Mouse (Mus musculus) layer of hippocampus, postnatal 25 days (tissue): ENCODE measurements around the gene Gcgr. TPM values are rescaled to one million over a fixed set of nuclear protein-coding genes. Genes with fewer than 3 reads are reported as not detected.
"Not testable (repeated sequence)": the region's sequence is repeated elsewhere in the genome, so short reads cannot be mapped to it uniquely, and the experiment has no call there.

Experiments
- DNase-seq, 2 experiments: peaks; one replicate each; pipeline ENCODE4 v3.0.0; 2022; ENCODE audit warnings: mixed read lengths in 2 of 2, low spot score in 1 of 2; ENCODE audit errors: extremely low spot score in 1 of 2
- total RNA-seq, 2 experiments: library from RNA; stranded (reverse); gene quantifications; 2 replicates each; pipeline ENCODE4 v1.2.3; 2021

Gcgr gene
- total RNA-seq, 2 experiments from 2014 or later, result 0.15 to 0.19 TPM

GRCm38 (mm10) chr11:120582268-120582981 lies 51.9 kb downstream of the Gcgr start:
- DNase-seq, result no peak

DNA sequence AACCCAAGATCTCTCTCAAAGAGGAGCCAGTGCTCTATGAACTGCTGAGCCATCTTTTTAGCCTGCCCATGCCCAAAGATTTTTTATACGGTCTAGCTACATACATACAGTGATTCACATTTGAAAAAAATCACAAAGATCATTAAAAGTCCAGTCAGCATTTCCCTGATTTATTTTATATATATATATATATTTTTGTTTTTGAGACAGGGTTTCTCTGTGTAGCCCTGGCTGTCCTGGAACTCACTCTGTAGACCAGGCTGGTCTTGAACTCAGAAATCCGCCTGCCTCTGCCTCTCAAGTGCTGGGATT lies 52.4 kb downstream of the Gcgr start:
- DNase-seq, result not testable (repeated sequence)

GRCm38 (mm10) chr11:120583937-120584336 lies 53.4 kb downstream of the Gcgr start:
- no peak for DNase-seq

DNA sequence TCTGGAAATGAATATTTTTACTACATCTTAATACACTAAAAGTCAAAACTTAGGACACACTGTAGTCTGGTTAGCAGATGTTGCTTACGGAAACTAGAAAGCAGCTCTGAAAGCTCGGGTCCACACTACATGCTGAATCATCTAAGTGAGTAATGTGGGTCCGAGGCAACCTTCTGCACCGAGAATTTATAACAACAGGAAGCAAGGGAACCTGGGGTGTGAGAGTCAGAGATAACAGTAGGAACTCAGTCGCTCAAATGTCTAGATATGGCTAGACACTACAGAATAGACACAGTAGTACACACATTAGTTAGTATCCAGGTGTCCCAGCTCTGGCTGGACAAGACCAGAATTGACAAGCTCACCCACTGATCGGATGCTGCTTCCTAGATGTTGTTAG lies 58.0 kb downstream of the Gcgr start:
- no peak for DNase-seq

Other genes with a start within 250 kb of the Gcgr start
- gene Actg1, start 182.2 kb upstream of the Gcgr start, total RNA-seq, result 1,000 to 10,000 TPM; 1,451 to 1,562 TPM
- under 1 TPM in 1 of 2 experiments, not detected in 1; 0.89 TPM for gene Fscn2, start 169.2 kb upstream of the Gcgr start, total RNA-seq
- 10 to 100 TPM; 16.2 to 17.1 TPM for gene Faap100, start 151.9 kb upstream of the Gcgr start, total RNA-seq
- gene Nploc4, start 93.0 kb upstream of the Gcgr start, total RNA-seq, result 10 to 100 TPM; 62.4 to 63.0 TPM
- gene Tspan10, start 88.1 kb upstream of the Gcgr start, total RNA-seq, result 1 to 10 TPM in 1 of 2 experiments, under 1 TPM in 1; 0.32 to 6.8 TPM
- under 1 TPM; 0.56 to 0.59 TPM for gene Pde6g, start 77.2 kb upstream of the Gcgr start, total RNA-seq
- gene Oxld1, start 72.6 kb upstream of the Gcgr start, total RNA-seq, result 10 to 100 TPM; 15.5 to 16.2 TPM
- gene Ccdc137, start 72.6 kb upstream of the Gcgr start, total RNA-seq, result 10 to 100 TPM; 23.6 to 26.8 TPM
- gene Arl16, start 63.1 kb upstream of the Gcgr start, total RNA-seq, result 10 to 100 TPM; 50.8 to 53.8 TPM
- gene Mrpl12, start 46.1 kb upstream of the Gcgr start, total RNA-seq, result 10 to 100 TPM; 60.9 to 72.0 TPM
- 10 to 100 TPM; 18.1 to 22.4 TPM for gene Slc25a10, start 38.9 kb upstream of the Gcgr start, total RNA-seq
- 10 to 100 TPM; 86.1 to 86.5 TPM for gene Mcrip1, start 19.0 kb downstream of the Gcgr start, total RNA-seq
- gene Ppp1r27, start 20.4 kb downstream of the Gcgr start, total RNA-seq, result not detected
- 100 to 1,000 TPM; 127 to 136 TPM for gene P4hb, start 42.6 kb downstream of the Gcgr start, total RNA-seq
- gene Arhgdia, start 50.9 kb downstream of the Gcgr start, total RNA-seq, result 100 to 1,000 TPM; 306 to 324 TPM
- 10 to 100 TPM; 61.7 to 67.4 TPM for gene Alyref, start 67.7 kb downstream of the Gcgr start, total RNA-seq
- 100 to 1,000 TPM in 1 of 2 experiments, 10 to 100 TPM in 1; 87.2 to 109 TPM for gene Anapc11, start 67.7 kb downstream of the Gcgr start, total RNA-seq
- 1 to 10 TPM; 2.1 to 2.9 TPM for gene Npb, start 77.8 kb downstream of the Gcgr start, total RNA-seq
- 100 to 1,000 TPM; 133 to 162 TPM for gene Pcyt2, start 87.2 kb downstream of the Gcgr start, total RNA-seq
- gene Sirt7, start 94.5 kb downstream of the Gcgr start, total RNA-seq, result 10 to 100 TPM; 36.1 to 42.4 TPM
- gene Mafg, start 102.9 kb downstream of the Gcgr start, total RNA-seq, result 10 to 100 TPM; 68.9 to 83.2 TPM
- 1 to 10 TPM; 4.3 to 4.9 TPM for gene Pycr1, start 113.1 kb downstream of the Gcgr start, total RNA-seq
- 1 to 10 TPM; 2.5 to 3.5 TPM for gene Myadml2, start 117.5 kb downstream of the Gcgr start, total RNA-seq
- gene Notum, start 130.5 kb downstream of the Gcgr start, total RNA-seq, result 1 to 10 TPM; 4.5 to 8.2 TPM
- gene Aspscr1, start 142.3 kb downstream of the Gcgr start, total RNA-seq, result 10 to 100 TPM; 50.0 to 55.7 TPM
- 10 to 100 TPM; 20.1 to 21.9 TPM for gene Cenpx, start 183.0 kb downstream of the Gcgr start, total RNA-seq
- gene Lrrc45, start 183.2 kb downstream of the Gcgr start, total RNA-seq, result 10 to 100 TPM; 47.0 to 65.2 TPM
- gene Rac3, start 190.8 kb downstream of the Gcgr start, total RNA-seq, result 10 to 100 TPM; 33.7 to 46.8 TPM
- 10 to 100 TPM; 12.4 to 12.9 TPM for gene Dcxr, start 196.6 kb downstream of the Gcgr start, total RNA-seq
- 1 to 10 TPM; 1.5 to 1.6 TPM for gene Cbr2, start 201.4 kb downstream of the Gcgr start, total RNA-seq
- 10 to 100 TPM; 19.9 to 22.8 TPM for gene Hmga1b, start 232.1 kb downstream of the Gcgr start, total RNA-seq